Mouse (Mus musculus) brain, embryonic 14.5 days (tissue): ENCODE measurements around the gene Prss32.

ENCODE experiments used
- CTCF ChIP-seq: fragments of 200-500 bp; IDR thresholded peaks from 2 replicates; pipeline ENCODE4 v1.5.1; 2012; ENCODE audit warnings: inconsistent platforms, mild to moderate bottlenecking, moderate library complexity, borderline replicate concordance; ENCODE audit not compliant: insufficient read depth, insufficient read length; ENCODE audit errors: extremely low read depth
- POLR2A ChIP-seq: fragments of 200-500 bp; IDR thresholded peaks from 2 replicates; pipeline ENCODE4 v1.6.1; 2012; ENCODE audit warnings: mild to moderate bottlenecking, inconsistent platforms, borderline replicate concordance; ENCODE audit not compliant: poor library complexity, insufficient read depth, insufficient read length, severe bottlenecking; ENCODE audit errors: extremely low read depth

- no peak for TF ChIP-seq CTCF
- no peak for TF ChIP-seq POLR2A
These were observed 24.9 kb downstream of the Prss32 start for GRCm38 (mm10) chr17:23868513-23868912.
